Mouse (Mus musculus) hindbrain, embryonic 16.5 days (tissue): Measurements from ENCODE around the gene 9630041A04Rik. TPM values are rescaled to one million over a fixed set of nuclear protein-coding genes. Genes with fewer than 3 reads are reported as not detected.

Experiments
- ATAC-seq: fragments of 200-750 bp; cut with Nextera tagmentation; 2 replicates; pipeline ENCODE4 v1.8.0; 2017; ENCODE audit warnings: moderate TSS enrichment, moderate library complexity
- H3K27ac ChIP-seq: fragments of 300-500 bp; sonication (generic); 2 replicates; pipeline ENCODE4 v1.5.1; 2014; ENCODE audit warnings: low read depth, mild to moderate bottlenecking, control low read depth, low read length, moderate library complexity
- H3K27me3 ChIP-seq: fragments of 300-500 bp; sonication (generic); replicated peaks from 2 replicates; pipeline ENCODE4 v1.6.1; 2014; ENCODE audit warnings: low read length; ENCODE audit not compliant: control insufficient read depth, insufficient read depth
- H3K36me3 ChIP-seq: fragments of 300-500 bp; sonication (generic); 2 replicates; pipeline ENCODE4 v1.6.1; 2014; ENCODE audit warnings: mild to moderate bottlenecking, low read length, moderate library complexity, mixed read lengths; ENCODE audit not compliant: control insufficient read depth, insufficient read depth
- H3K4me1 ChIP-seq: fragments of 300-500 bp; sonication (generic); 2 replicates; pipeline ENCODE4 v1.6.1; 2014; ENCODE audit warnings: low read depth, low read length; ENCODE audit not compliant: control insufficient read depth, insufficient read depth
- H3K4me2 ChIP-seq: fragments of 300-500 bp; sonication (generic); 2 replicates; pipeline ENCODE4 v1.6.1; 2014; ENCODE audit warnings: mild to moderate bottlenecking, low read length, control low read depth, moderate library complexity
- H3K4me3 ChIP-seq: fragments of 300-500 bp; sonication (generic); 2 replicates; pipeline ENCODE4 v1.5.1; 2014; ENCODE audit warnings: mild to moderate bottlenecking, low read length, control low read depth, moderate library complexity
- H3K9ac ChIP-seq: fragments of 300-500 bp; sonication (generic); 2 replicates; pipeline ENCODE4 v1.6.1; 2014; ENCODE audit warnings: low read depth, mild to moderate bottlenecking, control low read depth, low read length, moderate library complexity
- H3K9me3 ChIP-seq: fragments of 300-500 bp; sonication (generic); 2 replicates; pipeline ENCODE4 v1.6.1; 2014; ENCODE audit warnings: mild to moderate bottlenecking, low read length, moderate library complexity; ENCODE audit not compliant: control insufficient read depth
- WGBS: fragments of 180-500 bp; shearing (Covaris S2); extraction: QIAGEN DNeasy Blood & Tissue Kit; methylation state at CpG from one replicate; pipeline ENCODE4 v1.1.7; 2014; 5-methylcytosine and 5-hydroxymethylcytosine counted together
- polyA plus RNA-seq: library from polyadenylated mRNA; unstranded; fragments of >200 nt; fragmentation: Nextera tagmentation; extraction: Ambion mirVana; gene quantifications from 2 replicates; pipeline ENCODE4 v1.2.1, GENCODE M21; 2015

9630041A04Rik gene
- 0.41 and 0.68 TPM in 2 replicates for polyA plus RNA-seq

GRCm38 (mm10) chr9:101861596-101862471 is at the start of gene 9630041A04Rik:
Gene 9630041A04Rik (plus strand): TSS chr9:101861841.
- peak within 1 kb of the TSS; percentile 35 for H3K4me2 ChIP-seq
- ATAC-seq, result peak; percentile 57; the same call in 1 of the 2 replicates
- no peaks in the 10 kb centered on the region for H3K9me3 ChIP-seq
- H3K9ac ChIP-seq, result no peak within 1 kb of the TSS
- peak within 1 kb of the TSS; percentile 69 for H3K27ac ChIP-seq
- peak within 1 kb of the TSS; percentile 4; the same call in 1 of the 2 replicates for H3K4me3 ChIP-seq
- WGBS, result 63% methylated on average over 15 of the region's 15 CpGs
- H3K4me1 ChIP-seq, result peaks cover 11% of the 10 kb centered on the region; the same call in 1 of the 2 replicates
- H3K36me3 ChIP-seq, result no peaks in the 10 kb centered on the region
- no peaks in the 10 kb centered on the region for H3K27me3 ChIP-seq

GRCm38 (mm10) chr9:101823896-101824295 is 37.7 kb upstream of the 9630041A04Rik start:
- H3K36me3 ChIP-seq, result no peaks in the 10 kb centered on the region
- H3K27ac ChIP-seq, result no peak overlapping the region
- H3K27me3 ChIP-seq, result no peaks in the 10 kb centered on the region
- H3K9ac ChIP-seq, result no peak overlapping the region
- no peaks in the 10 kb centered on the region for H3K9me3 ChIP-seq
- H3K4me2 ChIP-seq, result no peak overlapping the region
- no peaks in the 10 kb centered on the region for H3K4me1 ChIP-seq
- no peak overlapping the region for H3K4me3 ChIP-seq
- 27% methylated on average over 7 of the region's 7 CpGs for WGBS
- peak; percentile 60; the same call in 1 of the 2 replicates for ATAC-seq

DNA sequence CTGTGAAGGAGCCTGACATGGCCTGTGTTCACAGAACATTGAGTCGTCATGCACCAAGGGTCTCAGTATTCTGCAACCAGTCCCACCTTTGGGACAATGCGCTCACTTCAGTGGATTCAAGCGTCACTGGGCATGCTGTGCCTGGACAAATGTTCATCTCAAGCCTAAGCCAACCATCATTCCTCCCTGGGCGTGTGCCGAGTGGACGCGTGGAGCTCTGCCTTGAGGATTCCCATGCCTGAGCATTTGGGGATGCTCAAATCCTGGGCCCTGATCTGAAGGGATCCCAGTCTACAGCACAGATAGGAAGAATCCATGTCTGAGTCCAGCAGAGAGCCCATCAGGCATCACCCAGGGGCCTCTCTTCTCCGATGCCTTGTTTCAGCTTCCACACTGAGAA is 36.0 kb upstream of the 9630041A04Rik start:
- no peaks in the 10 kb centered on the region for H3K36me3 ChIP-seq
- no peak overlapping the region for H3K4me2 ChIP-seq
- H3K9ac ChIP-seq, result no peak overlapping the region
- WGBS, result 83% methylated on average over 8 of the region's 8 CpGs
- no peaks in the 10 kb centered on the region for H3K4me1 ChIP-seq
- no peak overlapping the region for H3K4me3 ChIP-seq
- no peaks in the 10 kb centered on the region for H3K27me3 ChIP-seq
- ATAC-seq, result no peak
- no peak overlapping the region for H3K27ac ChIP-seq
- H3K9me3 ChIP-seq, result no peaks in the 10 kb centered on the region

DNA sequence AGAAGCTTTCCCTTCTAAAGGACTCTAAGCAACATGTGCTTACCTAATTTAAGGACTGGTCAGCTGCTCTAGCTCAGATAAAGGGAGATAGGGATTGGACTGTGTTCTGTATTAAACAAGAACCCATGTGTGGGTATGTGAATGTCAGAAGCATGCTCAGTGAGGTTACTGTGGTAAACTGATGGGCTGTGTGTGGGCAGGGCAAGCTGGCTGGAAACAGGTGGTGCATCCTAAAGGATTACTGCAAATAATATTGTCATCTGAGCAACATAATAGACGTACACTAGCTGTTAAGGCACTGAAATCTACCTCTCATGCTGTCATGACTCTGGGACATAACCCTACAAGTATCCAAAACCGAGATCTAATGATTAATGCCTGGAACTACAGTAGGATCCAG is 28.0 kb upstream of the 9630041A04Rik start:
- Histone ChIP-seq H3K9ac (no peak overlapping the region), H3K36me3 (no peaks in the 10 kb centered on the region), H3K27me3 (no peaks in the 10 kb centered on the region), H3K4me3 (no peak overlapping the region), H3K9me3 (no peaks in the 10 kb centered on the region), H3K4me1 (no peaks in the 10 kb centered on the region), H3K4me2 (no peak overlapping the region), H3K27ac (no peak overlapping the region)
- 89% methylated on average over 2 of the region's 2 CpGs for WGBS
- ATAC-seq, result no peak

DNA sequence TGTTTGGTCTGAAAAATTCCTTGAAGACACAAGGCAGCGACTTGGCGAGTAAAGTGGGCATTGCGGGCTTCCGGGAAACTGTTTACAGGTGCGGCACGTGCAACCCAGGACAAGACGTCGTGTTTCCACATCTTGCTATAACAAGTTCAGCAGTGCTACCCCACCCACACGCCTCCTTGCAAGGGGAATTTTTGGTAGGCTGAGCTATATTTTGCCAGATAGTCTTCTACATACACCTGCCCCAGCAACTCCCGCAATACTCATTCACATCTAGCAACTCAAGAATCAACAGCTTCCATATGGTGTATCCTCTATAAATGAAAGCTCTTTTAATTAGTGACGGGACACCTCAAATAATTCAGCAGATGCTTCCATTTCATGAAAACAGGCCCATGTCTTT is 20.5 kb upstream of the 9630041A04Rik start:
- 87% methylated on average over 11 of the region's 11 CpGs for WGBS

DNA sequence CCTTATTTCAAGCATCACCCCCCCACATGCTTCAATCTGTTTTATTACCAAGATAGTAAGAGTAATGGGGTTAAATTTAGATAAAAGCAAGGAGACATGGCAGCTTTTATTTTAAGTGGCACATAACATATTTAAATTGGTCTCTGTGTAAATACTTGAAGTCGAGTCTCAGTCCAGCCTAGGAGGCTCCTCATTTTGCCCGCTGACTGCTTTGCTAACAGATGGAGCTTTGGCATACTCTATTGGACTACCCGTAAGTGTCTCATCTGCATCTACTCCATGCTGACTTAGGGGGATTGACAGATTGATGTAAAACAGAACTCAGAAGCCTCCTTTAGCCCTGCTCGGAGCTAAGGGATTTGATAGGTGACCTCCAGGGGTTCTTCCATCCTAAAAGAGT is 17.7 kb upstream of the 9630041A04Rik start:
- Histone ChIP-seq H3K27ac (no peak overlapping the region), H3K4me1 (no peaks in the 10 kb centered on the region), H3K4me3 (no peak overlapping the region), H3K9me3 (no peaks in the 10 kb centered on the region), H3K27me3 (no peaks in the 10 kb centered on the region), H3K36me3 (no peaks in the 10 kb centered on the region), H3K4me2 (no peak overlapping the region), H3K9ac (no peak overlapping the region)
- ATAC-seq, result no peak
- WGBS, result 77% methylated on average over 4 of the region's 4 CpGs

More for the DNA sequence above, 20.5 kb upstream of the 9630041A04Rik start:
- no peak for ATAC-seq
- Histone ChIP-seq H3K4me2 (no peak overlapping the region), H3K9me3 (no peaks in the 10 kb centered on the region), H3K4me3 (no peak overlapping the region), H3K27ac (no peak overlapping the region), H3K36me3 (no peaks in the 10 kb centered on the region), H3K27me3 (no peaks in the 10 kb centered on the region), H3K4me1 (no peaks in the 10 kb centered on the region), H3K9ac (no peak overlapping the region)

DNA sequence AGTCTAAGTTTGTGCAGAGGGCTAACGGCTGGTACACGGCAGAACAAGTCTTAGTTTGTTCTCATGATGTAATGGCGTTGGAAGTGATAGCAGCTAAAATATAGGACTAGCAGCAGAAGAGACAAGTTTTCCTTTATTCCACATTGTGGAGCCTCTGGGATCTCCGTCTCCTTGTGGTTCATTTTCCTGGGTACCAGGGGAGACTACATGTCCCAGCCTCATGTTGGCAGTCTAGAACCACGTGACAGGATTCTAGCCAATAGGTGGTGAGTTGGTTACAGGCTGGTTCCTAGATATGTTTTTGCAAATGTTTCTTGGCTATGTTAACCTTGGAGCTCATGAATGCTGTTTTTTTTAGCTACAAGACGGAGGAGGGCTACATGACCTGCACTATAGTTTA is 15.9 kb upstream of the 9630041A04Rik start:
- H3K4me2 ChIP-seq, result no peak overlapping the region
- H3K4me1 ChIP-seq, result no peaks in the 10 kb centered on the region
- H3K27ac ChIP-seq, result no peak overlapping the region
- no peak for ATAC-seq
- H3K27me3 ChIP-seq, result no peaks in the 10 kb centered on the region
- no peak overlapping the region for H3K9ac ChIP-seq
- H3K4me3 ChIP-seq, result no peak overlapping the region
- H3K9me3 ChIP-seq, result no peaks in the 10 kb centered on the region
- no peaks in the 10 kb centered on the region for H3K36me3 ChIP-seq
- 83% methylated on average over 6 of the region's 6 CpGs for WGBS

DNA sequence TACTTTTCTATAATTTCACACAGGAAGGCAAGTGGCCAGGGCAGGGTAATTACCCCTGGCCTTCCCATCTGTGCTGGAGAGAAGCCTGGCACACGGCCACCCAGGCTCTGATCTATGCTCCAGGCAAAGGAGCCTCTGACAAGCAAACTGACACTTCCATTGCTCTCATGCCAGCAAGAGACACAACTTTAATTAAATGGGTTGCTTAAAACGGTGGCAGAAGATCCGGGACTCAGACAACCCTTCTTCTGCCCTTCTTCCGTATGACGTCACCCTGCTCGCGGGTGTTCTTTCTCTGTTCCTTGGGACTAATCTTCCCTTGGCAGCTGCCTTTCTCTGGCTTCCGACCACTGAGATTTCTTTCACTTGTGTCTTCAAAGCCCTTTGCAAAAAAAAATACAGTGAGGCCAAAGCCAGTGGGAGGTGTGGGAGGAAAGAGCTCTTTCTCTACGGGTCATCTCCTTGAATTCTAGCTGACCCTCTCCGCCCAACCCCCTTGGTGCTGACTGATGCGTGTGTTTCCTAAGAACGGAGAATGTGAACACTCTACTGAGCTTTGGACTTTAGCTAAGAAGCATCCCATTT is 932 bp downstream of the 9630041A04Rik start:
- peak; percentile 93 for ATAC-seq
- Histone ChIP-seq H3K4me3 (no peak overlapping the region), H3K9ac (no peak overlapping the region)

DNA sequence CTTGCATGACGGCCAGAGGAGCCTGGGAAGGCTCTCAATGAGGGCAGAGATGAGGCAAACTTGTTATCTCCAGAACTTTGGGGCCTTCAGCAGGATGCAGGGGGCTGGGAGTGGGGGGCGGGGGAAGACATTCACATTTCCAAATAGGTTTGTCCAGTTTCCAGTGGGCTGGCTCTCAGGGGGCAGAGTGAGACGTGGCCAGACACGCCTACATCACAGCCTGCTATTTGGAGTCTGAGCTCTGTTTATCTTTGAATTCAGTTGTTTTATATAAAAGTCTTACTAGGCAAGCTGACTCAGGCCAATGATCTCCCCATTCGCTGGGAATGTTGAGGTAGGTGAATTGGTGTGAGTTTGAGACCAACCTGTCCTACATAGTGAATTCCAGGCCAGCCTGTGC is 1.5 kb downstream of the 9630041A04Rik start:
- 54% methylated on average over 5 of the region's 5 CpGs for WGBS
- ATAC-seq, result peak; percentile 55
- peak overlapping the region; percentile 26; the same call in 1 of the 2 replicates for H3K27ac ChIP-seq

More for the DNA sequence above, 932 bp downstream of the 9630041A04Rik start:
- peaks cover 11% of the 10 kb centered on the region; the same call in 1 of the 2 replicates for H3K4me1 ChIP-seq
- peak overlapping the region; percentile 69; the same call in 1 of the 2 replicates for H3K27ac ChIP-seq
- H3K36me3 ChIP-seq, result no peaks in the 10 kb centered on the region
- 24% methylated on average over 12 of the region's 12 CpGs for WGBS
- H3K9me3 ChIP-seq, result no peaks in the 10 kb centered on the region
- no peaks in the 10 kb centered on the region for H3K27me3 ChIP-seq
- peak overlapping the region; percentile 35 for H3K4me2 ChIP-seq

More for the DNA sequence above, 1.5 kb downstream of the 9630041A04Rik start:
- H3K36me3 ChIP-seq, result no peaks in the 10 kb centered on the region
- no peaks in the 10 kb centered on the region for H3K9me3 ChIP-seq
- no peaks in the 10 kb centered on the region for H3K27me3 ChIP-seq
- H3K4me3 ChIP-seq, result no peak overlapping the region
- peak overlapping the region; percentile 35 for H3K4me2 ChIP-seq
- peaks cover 11% of the 10 kb centered on the region; the same call in 1 of the 2 replicates for H3K4me1 ChIP-seq
- H3K9ac ChIP-seq, result no peak overlapping the region
